Mouse (Mus musculus) C2C12 (cell line): ENCODE measurements around the gene Pitpna.

Experiments
- CTCF ChIP-seq: IDR thresholded peaks from one replicate; pipeline ENCODE4 v1.5.1; 2011; ENCODE audit not compliant: control insufficient read depth, insufficient read depth, insufficient read length
- MAX ChIP-seq: IDR thresholded peaks from one replicate; pipeline ENCODE4 v1.6.1; 2011; ENCODE audit warnings: mild to moderate bottlenecking, control low read depth

- TF ChIP-seq CTCF (no peak), MAX (no peak)
Measured at GRCm38 (mm10) chr11:75538970-75539299, 49.0 kb upstream of the Pitpna start.
